Mouse (Mus musculus): ENCODE results near the gene Zfp69.

Gene Zfp69

GRCm38 (mm10) chr4:120885208-120886120 is 66.0 kb downstream of the Zfp69 start:
- DNase-seq = no peak

- no peak for DNase-seq
These were observed 69.4 kb downstream of the Zfp69 start for GRCm38 (mm10) chr4:120882002-120882625.

- no peak for DNase-seq
These were observed 70.6 kb downstream of the Zfp69 start for GRCm38 (mm10) chr4:120880731-120881432.

All from lung, postnatal 10 days (tissue).